Mouse (Mus musculus): Measurements from ENCODE around the gene H2-M10.2. TPM values are rescaled to one million over a fixed set of nuclear protein-coding genes. Genes with fewer than 3 reads are reported as not detected.

H2-M10.2 gene
- polyA plus RNA-seq, 1 experiment from 2014 or later, result 0.17 TPM

GRCm38 (mm10) chr17:36271586-36272256 lies 14.6 kb downstream of the H2-M10.2 start, which contains the start of gene Trim39:
TSS of gene Trim39 (minus strand) at chr17:36272247.
- whole genome bisulfite sequencing, result 1% methylated on average over 43 of the region's 43 CpGs
- H3K4me1 ChIP-seq, result peaks cover 27% of the 10 kb centered on the region
- H3K9me3 ChIP-seq, result no peaks in the 10 kb centered on the region
- peaks cover 59% of the 10 kb centered on the region for H3K36me3 ChIP-seq (replicated peaks)
- no peaks in the 10 kb centered on the region for H3K27me3 ChIP-seq (replicated peaks; ENCODE audit: low read depth, poor library complexity, severe bottlenecking)
- peak; percentile 85 for DNase-seq (ENCODE audit: low spot score)
- peak within 1 kb of the TSS; percentile 96 for H3K4me3 ChIP-seq
- peak within 1 kb of the TSS; percentile 99 for H3K27ac ChIP-seq (replicated peaks)

DNA sequence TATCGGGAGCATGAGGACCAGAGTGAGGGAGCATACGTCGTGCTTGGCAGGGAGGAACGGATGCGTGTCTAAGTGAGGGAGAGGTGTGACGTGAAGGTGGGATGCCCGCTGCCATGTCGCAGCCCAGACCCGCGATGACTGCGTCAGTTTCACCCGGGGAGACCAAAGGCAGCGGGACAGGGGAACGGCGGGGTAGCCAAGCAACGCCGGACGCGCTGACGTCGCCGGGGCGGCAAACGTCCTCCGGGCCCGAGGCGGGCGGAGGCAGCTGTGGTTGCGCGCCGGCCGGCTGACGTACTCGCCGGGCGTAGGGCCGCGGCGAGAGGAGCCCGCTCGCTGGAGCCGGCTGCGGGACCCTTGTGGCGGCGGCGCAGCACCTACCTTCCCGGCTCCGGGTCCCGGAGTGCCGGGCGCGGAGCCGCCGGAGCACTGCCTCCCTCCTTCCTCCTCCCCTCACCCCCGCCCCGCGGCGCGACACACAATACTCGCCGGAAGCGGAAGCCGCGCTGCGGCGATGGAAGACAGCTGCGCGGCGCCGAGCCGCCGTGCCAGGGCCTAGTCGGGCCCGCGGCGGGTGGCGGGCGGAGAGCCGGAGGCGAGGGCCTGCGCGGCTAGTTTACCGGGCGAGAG lies 15.2 kb downstream of the H2-M10.2 start:
- Histone ChIP-seq H3K4me3 (peak overlapping the region; percentile 96), H3K9me3 (no peaks in the 10 kb centered on the region), H3K4me1 (peaks cover 27% of the 10 kb centered on the region), H3K36me3 (replicated peaks) (peaks cover 59% of the 10 kb centered on the region), H3K27me3 (replicated peaks; ENCODE audit: low read depth, poor library complexity, severe bottlenecking) (no peaks in the 10 kb centered on the region), H3K27ac (replicated peaks) (peak overlapping the region; percentile 99)
- WGBS, result under 1% methylated on average over 84 of the region's 84 CpGs
- peak; percentile 92 for DNase-seq (ENCODE audit: low spot score)

DNA sequence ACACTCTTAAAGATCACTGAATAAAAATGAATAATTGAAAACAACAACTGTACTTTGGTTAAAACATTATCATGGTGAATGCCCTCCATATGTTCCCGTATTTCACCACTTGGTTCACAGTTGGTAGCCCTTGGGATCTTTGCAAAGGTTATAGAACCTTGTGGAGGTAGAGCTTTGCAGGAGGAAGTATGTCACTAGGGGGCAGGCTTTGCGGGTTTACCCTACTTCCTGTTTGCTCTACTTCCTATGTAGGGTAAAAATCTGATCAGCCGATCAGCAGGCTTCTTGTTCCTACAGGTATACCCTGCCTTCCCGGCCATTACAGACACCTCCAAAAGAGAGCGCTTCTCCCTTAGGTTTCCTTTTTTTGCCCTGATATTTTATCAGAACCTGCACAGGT lies 20.5 kb downstream of the H2-M10.2 start:
- no peaks in the 10 kb centered on the region for H3K9me3 ChIP-seq
- no peaks in the 10 kb centered on the region for H3K27me3 ChIP-seq (replicated peaks; ENCODE audit: low read depth, poor library complexity, severe bottlenecking)
- H3K4me3 ChIP-seq, result no peak overlapping the region
- 75% methylated on average over 5 of the region's 5 CpGs for WGBS
- H3K36me3 ChIP-seq (replicated peaks), result peaks cover 79% of the 10 kb centered on the region
- no peak overlapping the region for H3K27ac ChIP-seq (replicated peaks)
- no peak for DNase-seq (ENCODE audit: low spot score)
- peaks cover 10% of the 10 kb centered on the region for H3K4me1 ChIP-seq

GRCm38 (mm10) chr17:36264273-36264925 lies 21.9 kb downstream of the H2-M10.2 start:
- peaks cover 93% of the 10 kb centered on the region for H3K36me3 ChIP-seq (replicated peaks)
- DNase-seq (ENCODE audit: low spot score), result no peak
- no peak overlapping the region for H3K27ac ChIP-seq (replicated peaks)
- WGBS, result 91% methylated on average over 3 of the region's 3 CpGs
- no peaks in the 10 kb centered on the region for H3K27me3 ChIP-seq (replicated peaks; ENCODE audit: low read depth, poor library complexity, severe bottlenecking)
- no peaks in the 10 kb centered on the region for H3K9me3 ChIP-seq
- no peaks in the 10 kb centered on the region for H3K4me1 ChIP-seq
- H3K4me3 ChIP-seq, result no peak overlapping the region

DNA sequence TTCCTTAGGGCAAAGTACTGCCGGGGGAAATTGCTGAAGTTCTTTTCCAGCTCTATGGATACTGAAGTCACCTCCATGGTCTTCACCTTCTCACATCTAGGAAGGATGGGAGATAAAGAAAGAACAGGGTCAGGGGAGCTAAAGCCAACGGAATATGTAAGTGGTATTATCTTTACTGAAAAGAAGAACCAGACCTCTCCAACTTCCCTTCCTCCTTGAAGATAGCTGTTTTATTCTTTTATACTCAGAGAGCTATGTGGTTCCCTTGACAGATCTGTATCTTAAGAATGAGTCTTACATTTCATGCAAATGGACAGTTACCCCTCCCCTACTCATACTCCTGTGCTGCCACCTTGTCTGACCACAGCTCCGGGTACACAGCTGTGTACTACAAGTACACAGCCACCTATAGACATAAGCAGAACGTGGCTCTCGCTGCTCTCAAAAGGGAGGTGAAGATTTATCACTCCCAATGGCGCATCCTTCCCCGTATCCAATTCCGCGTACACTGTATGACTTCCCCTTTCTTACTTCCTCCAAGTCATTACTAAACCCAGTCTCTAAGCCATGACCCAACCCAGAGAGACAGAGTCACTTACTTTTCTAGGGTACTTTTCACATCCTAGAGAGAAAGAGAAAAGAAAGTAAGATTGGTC lies 24.7 kb downstream of the H2-M10.2 start:
- peaks cover 10% of the 10 kb centered on the region for H3K4me1 ChIP-seq
- H3K27ac ChIP-seq (replicated peaks), result no peak overlapping the region
- no peaks in the 10 kb centered on the region for H3K27me3 ChIP-seq (replicated peaks; ENCODE audit: low read depth, poor library complexity, severe bottlenecking)
- WGBS, result 89% methylated on average over 9 of the region's 9 CpGs
- H3K36me3 ChIP-seq (replicated peaks), result peaks cover 81% of the 10 kb centered on the region
- no peak overlapping the region for H3K4me3 ChIP-seq
- DNase-seq (ENCODE audit: low spot score), result no peak
- no peaks in the 10 kb centered on the region for H3K9me3 ChIP-seq

GRCm38 (mm10) chr17:36257969-36258368 lies 28.3 kb downstream of the H2-M10.2 start, which contains the start of gene Rpp21:
TSS of gene Rpp21 (minus strand) at chr17:36258069.
- no peak for DNase-seq (ENCODE audit: low spot score)
- Histone ChIP-seq H3K4me1 (peaks cover 12% of the 10 kb centered on the region), H3K27me3 (replicated peaks; ENCODE audit: low read depth, poor library complexity, severe bottlenecking) (peaks cover 6% of the 10 kb centered on the region), H3K36me3 (replicated peaks) (peaks cover 50% of the 10 kb centered on the region), H3K27ac (replicated peaks) (peak within 1 kb of the TSS; percentile 90), H3K9me3 (no peaks in the 10 kb centered on the region), H3K4me3 (peak within 1 kb of the TSS; percentile 88)
- 49% methylated on average over 6 of the region's 6 CpGs for WGBS

GRCm38 (mm10) chr17:36257241-36257947 lies 28.9 kb downstream of the H2-M10.2 start:
- H3K36me3 ChIP-seq (replicated peaks), result peaks cover 44% of the 10 kb centered on the region
- no peaks in the 10 kb centered on the region for H3K9me3 ChIP-seq
- under 1% methylated on average over 37 of the region's 37 CpGs for WGBS

GRCm38 (mm10) chr17:36253087-36253600 lies 33.1 kb downstream of the H2-M10.2 start:
- WGBS, result 56% methylated on average over 6 of the region's 6 CpGs

More at GRCm38 (mm10) chr17:36257241-36257947, 28.9 kb downstream of the H2-M10.2 start:
- Histone ChIP-seq H3K4me3 (peak overlapping the region; percentile 88), H3K27ac (replicated peaks) (peak overlapping the region; percentile 90), H3K4me1 (peaks cover 12% of the 10 kb centered on the region), H3K27me3 (replicated peaks; ENCODE audit: low read depth, poor library complexity, severe bottlenecking) (peaks cover 12% of the 10 kb centered on the region)
- peak; percentile 77 for DNase-seq (ENCODE audit: low spot score)

GRCm38 (mm10) chr17:36252250-36252876 lies 33.9 kb downstream of the H2-M10.2 start:
- Histone ChIP-seq H3K9me3 (no peaks in the 10 kb centered on the region), H3K27ac (replicated peaks) (no peak overlapping the region), H3K36me3 (replicated peaks) (peaks cover 4% of the 10 kb centered on the region; the same call in 1 of the 2 replicates), H3K4me1 (peaks cover 14% of the 10 kb centered on the region), H3K4me3 (peak overlapping the region; percentile 46), H3K27me3 (replicated peaks; ENCODE audit: low read depth, poor library complexity, severe bottlenecking) (peaks cover 57% of the 10 kb centered on the region)
- DNase-seq (ENCODE audit: low spot score), result peak; percentile 52
- 13% methylated on average over 25 of the region's 25 CpGs for WGBS

More at GRCm38 (mm10) chr17:36253087-36253600, 33.1 kb downstream of the H2-M10.2 start:
- H3K4me1 ChIP-seq, result peaks cover 20% of the 10 kb centered on the region
- H3K4me3 ChIP-seq, result no peak overlapping the region
- H3K27me3 ChIP-seq (replicated peaks; ENCODE audit: low read depth, poor library complexity, severe bottlenecking), result peaks cover 49% of the 10 kb centered on the region
- no peaks in the 10 kb centered on the region for H3K9me3 ChIP-seq
- H3K36me3 ChIP-seq (replicated peaks), result peaks cover 4% of the 10 kb centered on the region; the same call in 1 of the 2 replicates
- no peak overlapping the region for H3K27ac ChIP-seq (replicated peaks)
- no peak for DNase-seq (ENCODE audit: low spot score)

DNA sequence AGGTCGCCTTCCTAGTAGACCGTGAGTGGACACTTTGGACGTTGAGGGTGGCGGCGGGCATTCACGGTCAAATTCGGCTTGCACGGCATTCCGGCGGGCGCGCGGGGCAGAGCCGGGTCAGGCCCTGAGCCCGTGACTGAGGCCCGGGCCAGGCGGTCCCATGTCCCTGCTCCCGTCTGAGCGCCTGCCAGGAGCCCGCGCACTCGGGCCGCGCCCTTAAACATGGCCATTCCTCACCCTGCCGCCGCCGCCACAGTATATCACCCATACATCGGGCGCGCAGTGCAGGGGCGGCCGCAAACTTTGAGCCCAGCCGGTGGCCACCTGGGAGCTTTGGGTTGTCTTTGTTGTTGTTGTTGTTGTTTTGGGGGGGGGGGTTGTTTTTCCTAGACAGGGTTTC lies 37.4 kb downstream of the H2-M10.2 start:
- no peak overlapping the region for H3K27ac ChIP-seq (replicated peaks)
- no peaks in the 10 kb centered on the region for H3K9me3 ChIP-seq
- H3K4me3 ChIP-seq, result 0 out of 2 replicates have a peak overlapping the region, but pooled peaks have one; percentile 26
- H3K4me1 ChIP-seq, result peaks cover 8% of the 10 kb centered on the region; the same call in 1 of the 2 replicates
- peaks cover 57% of the 10 kb centered on the region for H3K27me3 ChIP-seq (replicated peaks; ENCODE audit: low read depth, poor library complexity, severe bottlenecking)
- 26% methylated on average over 33 of the region's 33 CpGs for WGBS
- DNase-seq (ENCODE audit: low spot score), result no peak
- no peaks in the 10 kb centered on the region for H3K36me3 ChIP-seq (replicated peaks)

DNA sequence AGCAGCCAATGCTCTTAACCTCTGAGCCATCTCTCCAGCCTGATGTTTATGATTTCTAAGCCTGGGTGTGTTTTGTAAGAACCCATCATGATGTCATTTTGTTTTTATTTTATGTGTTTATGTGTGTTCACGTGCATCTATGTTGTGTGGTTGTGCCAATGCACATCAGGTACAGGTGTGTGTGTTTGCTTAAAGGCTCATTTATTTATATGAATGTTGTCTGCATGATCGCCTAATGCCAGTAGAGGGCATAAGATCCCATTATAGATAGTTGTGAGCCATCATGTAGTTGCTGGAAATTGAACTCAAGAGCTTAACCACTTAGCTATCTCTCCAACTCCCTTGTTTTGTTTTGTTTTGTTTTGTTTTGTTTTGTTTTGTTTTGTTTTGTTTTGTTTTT lies 40.5 kb downstream of the H2-M10.2 start:
- Histone ChIP-seq H3K27me3 (replicated peaks; ENCODE audit: low read depth, poor library complexity, severe bottlenecking) (peaks cover 31% of the 10 kb centered on the region), H3K9me3 (no peaks in the 10 kb centered on the region), H3K36me3 (replicated peaks) (no peaks in the 10 kb centered on the region), H3K4me3 (no peak overlapping the region), H3K27ac (replicated peaks) (no peak overlapping the region), H3K4me1 (peaks cover 8% of the 10 kb centered on the region)
- DNase-seq (ENCODE audit: low spot score), result no peak
- WGBS, result 92% methylated on average over 2 of the region's 2 CpGs
